ENCODE assay signal across 9 mouse cellular contexts in the genomic region with DNA sequence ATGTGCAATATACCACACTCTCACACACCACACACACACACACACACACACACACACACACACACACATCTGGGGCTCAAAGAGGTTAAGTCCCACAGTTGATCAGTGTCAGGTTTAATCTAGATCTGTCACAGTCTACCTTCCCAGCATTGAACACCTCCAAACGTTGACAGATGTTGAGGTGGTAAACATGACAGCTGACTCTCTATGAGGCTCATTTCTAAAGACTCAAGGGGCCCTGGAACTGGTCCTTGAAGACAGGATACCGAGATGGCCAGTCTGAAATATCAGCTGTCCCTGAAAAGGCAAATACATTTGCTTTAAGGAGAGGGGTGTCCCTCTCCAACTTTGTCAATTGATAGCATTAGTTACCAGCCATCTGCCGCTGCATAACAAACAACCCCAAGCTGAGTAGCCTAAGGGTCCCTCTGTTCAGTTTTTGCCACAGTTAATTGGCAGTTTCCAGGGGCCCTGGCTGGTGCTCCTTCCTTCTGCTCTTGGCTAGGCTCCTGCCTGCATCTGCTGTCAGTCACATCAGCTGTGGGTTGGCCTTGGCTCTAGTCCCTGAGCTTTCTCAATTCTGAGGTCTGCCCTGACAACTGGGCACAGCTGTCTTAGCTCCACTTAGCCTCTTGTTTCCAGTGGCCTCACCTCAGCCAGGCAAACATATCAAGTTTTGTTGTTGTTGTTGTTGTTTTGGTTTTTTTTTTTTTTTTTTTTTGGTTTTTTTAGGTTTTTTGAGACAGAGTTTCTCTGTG.
DNase-seq lines count a peak whose midpoint lies in the region; ATAC-seq lines count a peak whose summit lies in the region.
"Had no signal": no experiment of that assay in that cellular context is flagged by ENCODE, and none has a peak within 500 bp of the region (broad histone marks: within the 10 kb centered on the region; RNA-seq: fewer than 3 reads in every experiment).

No protein-coding gene starts in this region.

- H3K36me3 ChIP-seq in limb, embryonic 12.5 days, result no peaks in the 10 kb centered on the region
- H3K36me3 ChIP-seq in limb, embryonic 10.5 days, result no peaks in the 10 kb centered on the region
- H3K36me3 ChIP-seq: heart, embryonic 13.5 days; liver, embryonic 13.5 days had no signal

- 0 out of 2 replicates have a peak overlapping the region, but pooled peaks have one; percentile 23 for H3K27ac ChIP-seq in limb, embryonic 12.5 days
- H3K27ac ChIP-seq in limb, embryonic 10.5 days, result no peak overlapping the region
- H3K27ac ChIP-seq: liver, embryonic 13.5 days had no signal

- H3K4me3 ChIP-seq in limb, embryonic 12.5 days (replicated peaks), result no peak overlapping the region
- no peak overlapping the region for H3K4me3 ChIP-seq in limb, embryonic 10.5 days
- H3K4me3 ChIP-seq: heart, embryonic 13.5 days; liver, embryonic 13.5 days had no signal

- no peaks in the 10 kb centered on the region for H3K4me1 ChIP-seq in limb, embryonic 12.5 days (replicated peaks)
- 0 out of 2 replicates have a peak, but pooled peaks cover 3% of the 10 kb centered on the region for H3K4me1 ChIP-seq in limb, embryonic 10.5 days

- H3K27me3 ChIP-seq in limb, embryonic 12.5 days, result no peaks in the 10 kb centered on the region
- no peaks in the 10 kb centered on the region for H3K27me3 ChIP-seq in limb, embryonic 10.5 days (ENCODE audit: low read depth, poor library complexity, severe bottlenecking)
- H3K27me3 ChIP-seq: heart, embryonic 13.5 days; liver, embryonic 13.5 days had no signal

- 62% methylated on average over 3 of the region's 3 CpGs for WGBS in limb, embryonic 12.5 days
- 67% methylated on average over 3 of the region's 3 CpGs for WGBS in limb, embryonic 10.5 days

- H3K9me3 ChIP-seq in limb, embryonic 12.5 days, result no peaks in the 10 kb centered on the region
- no peaks in the 10 kb centered on the region for H3K9me3 ChIP-seq in limb, embryonic 10.5 days (replicated peaks)
- H3K9me3 ChIP-seq: heart, embryonic 13.5 days; liver, embryonic 13.5 days had no signal

- no peak overlapping the region for H3K4me2 ChIP-seq in limb, embryonic 12.5 days
- H3K4me2 ChIP-seq: heart, embryonic 13.5 days; liver, embryonic 13.5 days had no signal

- no peak for DNase-seq in limb, embryonic 10.5 days (ENCODE audit: low spot score)
- DNase-seq in adrenal gland, postnatal 36 days, result peak; percentile 72 to 73
- DNase-seq in heart, adult 9 months (ENCODE audit: low spot score in 2 of 2), result peak; percentile 53 to 55
- DNase-seq in right cerebral cortex, postnatal 14 days, result no peak
- no peak for DNase-seq in thymus, postnatal 4 days
- DNase-seq: liver, embryonic 13.5 days had no signal

- H3K9ac ChIP-seq in limb, embryonic 12.5 days (replicated peaks), result no peak overlapping the region
- H3K9ac ChIP-seq: heart, embryonic 13.5 days; liver, embryonic 13.5 days had no signal

- ATAC-seq in limb, embryonic 12.5 days (ENCODE audit: insufficient number of reproducible peaks, insufficient read depth, low FRiP score, low TSS enrichment, low read depth), result no peak
- peak; percentile 78 for ATAC-seq in megakaryocyte-erythroid progenitor cell, adult 5-6 weeks (replicated peaks; ENCODE audit: low FRiP score, low TSS enrichment, poor library complexity, severe bottlenecking)

Comparison
In these comparisons a context has a peak if more than half of its experiments do, and no peak if none do; other contexts are left out.
1. DNase-seq: peak in adrenal gland, postnatal 36 days (2 of 2) and heart, adult 9 months (2 of 2); none in limb, embryonic 10.5 days (single experiment), right cerebral cortex, postnatal 14 days (single experiment) and thymus, postnatal 4 days (single experiment).